Mouse (Mus musculus) urinary bladder, postnatal 4 days (tissue): ENCODE data around the gene Alpk1.
A peak's percentile ranks its signal among the peaks of the same experiment; 100 is the strongest.

Experiments
- DNase-seq, 2 experiments: peaks; one replicate each; pipeline ENCODE4 v3.0.0; 2021 to 2022; ENCODE audit warnings: low spot score in 2 of 2

The Alpk1 gene

GRCm38 (mm10) chr3:127630190-127630589, 150.1 kb downstream of the Alpk1 start:
- no peak for DNase-seq

- DNase-seq: no peak
Observed at GRCm38 (mm10) chr3:127628311-127629184, 151.8 kb downstream of the Alpk1 start.

GRCm38 (mm10) chr3:127627956-127628310, 152.4 kb downstream of the Alpk1 start:
- no peak for DNase-seq

GRCm38 (mm10) chr3:127627151-127627955, 153.0 kb downstream of the Alpk1 start:
- DNase-seq: no peak

- DNase-seq: no peak
Observed at GRCm38 (mm10) chr3:127626524-127626923, 153.8 kb downstream of the Alpk1 start.

GRCm38 (mm10) chr3:127625701-127626399, 154.5 kb downstream of the Alpk1 start:
- no peak for DNase-seq

GRCm38 (mm10) chr3:127625296-127625695, 155.0 kb downstream of the Alpk1 start:
- peak in 1 of 2 experiments; percentile 51 for DNase-seq
